Mouse (Mus musculus) lung, postnatal 36 days (tissue): ENCODE measurements at regions not wholly inside any gene's neighbourhood (a gene's known extent, or its start where the extent isn't known, plus 50 kb on each side); places are given as distances from the start of the nearest gene placed in this dataset.
"Not testable (repeated sequence)": the region's sequence is repeated elsewhere in the genome, so short reads cannot be mapped to it uniquely, and the experiment has no call there.

Experiments used
- DNase-seq: peaks from one replicate; pipeline ENCODE4 v3.0.0; 2022; ENCODE audit warnings: mixed read lengths

DNA sequence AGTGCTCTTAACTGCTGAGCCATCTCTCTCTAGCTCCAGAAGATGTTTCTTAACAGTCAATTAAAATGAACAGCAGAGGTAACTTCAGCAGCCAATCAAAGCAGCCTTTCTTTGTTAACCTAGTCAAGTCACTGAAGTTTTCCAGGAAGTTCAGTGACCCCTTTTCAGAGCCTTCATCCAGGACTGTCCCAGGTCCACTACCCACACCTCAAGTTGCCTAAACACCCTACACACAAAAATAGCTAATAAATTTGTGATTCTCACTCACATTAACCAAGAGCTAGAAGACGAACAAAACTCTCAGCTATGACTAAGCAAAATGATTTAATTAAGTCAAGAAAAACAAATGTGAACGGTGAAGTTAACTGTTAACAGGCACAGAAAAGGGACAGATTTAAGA, 214.0 kb upstream of the Smim15 start:
- no peak for DNase-seq

DNA sequence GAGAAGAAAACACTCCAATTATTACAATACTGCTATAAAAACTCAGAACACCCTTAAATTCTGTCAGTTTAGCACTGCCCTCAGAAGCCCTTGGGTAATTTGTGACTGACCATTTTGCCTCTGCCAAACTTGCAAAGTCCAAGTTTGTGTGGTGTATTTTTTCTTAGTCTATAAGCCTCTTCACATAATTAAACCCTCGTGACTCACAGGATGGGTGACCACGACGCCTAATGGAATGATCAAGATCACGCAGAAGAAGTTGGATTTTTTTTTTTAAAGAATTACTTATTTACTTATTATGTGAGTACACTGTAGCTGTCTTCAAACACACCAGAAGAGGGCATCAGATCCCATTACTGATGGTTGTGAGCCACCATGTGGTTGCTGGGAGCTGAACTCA, 214.4 kb upstream of the Smim15 start:
- no peak for DNase-seq

DNA sequence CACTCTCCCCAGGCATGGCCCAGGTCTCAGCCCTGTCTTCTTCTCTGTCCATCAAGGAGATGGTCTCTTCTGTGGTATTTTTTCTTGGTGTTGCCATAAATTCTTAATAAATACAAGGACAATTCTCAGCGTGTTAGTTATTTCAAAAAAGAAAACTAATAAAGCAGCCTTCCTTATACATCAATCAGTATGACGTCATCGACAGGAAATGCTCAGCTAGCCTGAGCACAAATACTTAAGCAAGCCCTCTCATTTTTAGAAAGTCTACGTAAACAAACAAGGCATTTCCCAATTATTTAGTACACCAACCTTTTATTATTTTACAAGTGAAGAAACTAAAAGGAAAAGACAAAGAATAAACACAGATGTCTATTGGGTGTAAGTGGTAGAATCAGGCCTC, 218.6 kb upstream of the Smim15 start:
- DNase-seq, result no peak

- DNase-seq, result no peak
Measured at GRCm38 (mm10) chr13:107823342-107823741, 220.9 kb upstream of the Smim15 start.

DNA sequence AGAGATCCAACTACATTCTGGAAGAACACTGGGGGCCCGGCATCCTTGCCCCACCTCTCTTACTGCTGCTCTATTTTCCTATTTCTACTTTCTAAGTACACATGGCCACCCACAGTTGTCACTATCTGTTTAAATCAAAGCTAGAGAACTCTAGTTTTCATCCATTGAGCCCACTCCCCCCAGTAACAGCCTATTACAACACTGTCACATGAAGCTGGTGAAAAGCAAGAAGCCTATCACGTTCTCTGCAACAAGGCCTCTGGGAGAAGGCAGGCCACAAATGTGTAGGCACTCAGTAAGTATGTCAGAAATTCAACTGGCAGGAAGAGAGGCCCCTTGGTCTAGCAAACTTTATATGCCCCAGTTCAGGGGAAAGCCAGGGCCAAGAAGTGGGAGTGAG, 222.0 kb upstream of the Smim15 start:
- no peak for DNase-seq

DNA sequence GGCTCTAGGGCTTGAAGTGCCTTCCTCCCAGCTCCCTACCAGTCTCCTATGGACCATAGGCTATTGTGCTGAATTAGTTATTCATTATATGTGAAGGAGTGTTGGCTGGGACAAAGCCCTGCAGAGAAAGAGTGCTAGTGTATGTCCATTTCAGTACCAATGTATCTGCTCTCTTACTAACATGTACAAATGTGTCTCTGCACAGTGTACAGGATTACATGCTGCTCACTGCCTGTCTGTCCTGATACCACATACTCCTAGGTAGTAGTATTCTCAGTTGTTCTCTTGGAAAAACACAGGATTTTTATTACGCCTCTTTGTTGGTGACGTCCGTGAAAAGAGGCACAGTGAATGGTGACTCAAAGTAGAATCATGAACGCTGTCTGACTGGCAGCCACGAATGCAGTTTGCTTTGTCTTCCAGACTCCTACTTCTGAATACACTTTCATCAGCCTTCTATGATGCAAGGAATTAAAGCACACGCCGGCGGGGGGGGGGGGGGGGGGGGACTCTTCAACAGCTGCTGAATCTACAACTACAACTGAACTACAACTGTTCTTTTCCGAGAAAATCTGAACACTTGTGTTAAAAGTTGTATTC, 230.6 kb upstream of the Smim15 start:
- no peak for DNase-seq

- no peak for DNase-seq
Measured at GRCm38 (mm10) chr13:107812014-107812413, 232.2 kb upstream of the Smim15 start.

DNA sequence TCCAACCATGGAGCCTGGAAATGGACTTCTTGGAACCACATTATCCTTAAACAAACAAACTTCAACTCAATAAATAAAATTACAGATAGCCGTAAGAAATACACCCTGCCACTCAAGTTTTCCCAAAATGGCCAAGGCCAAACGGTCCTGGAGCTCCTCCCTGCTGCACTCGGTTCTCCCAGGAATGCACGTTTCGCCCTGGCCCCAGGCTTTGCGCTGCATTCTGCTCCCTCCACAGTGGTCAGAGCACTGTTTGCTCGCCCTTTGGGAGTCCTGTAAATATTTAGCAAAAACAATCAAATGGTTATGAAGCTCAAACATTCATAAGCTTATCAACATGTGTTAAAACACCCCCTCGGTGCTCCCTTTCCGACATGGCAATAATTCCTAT, 233.4 kb upstream of the Smim15 start:
- DNase-seq, result no peak

DNA sequence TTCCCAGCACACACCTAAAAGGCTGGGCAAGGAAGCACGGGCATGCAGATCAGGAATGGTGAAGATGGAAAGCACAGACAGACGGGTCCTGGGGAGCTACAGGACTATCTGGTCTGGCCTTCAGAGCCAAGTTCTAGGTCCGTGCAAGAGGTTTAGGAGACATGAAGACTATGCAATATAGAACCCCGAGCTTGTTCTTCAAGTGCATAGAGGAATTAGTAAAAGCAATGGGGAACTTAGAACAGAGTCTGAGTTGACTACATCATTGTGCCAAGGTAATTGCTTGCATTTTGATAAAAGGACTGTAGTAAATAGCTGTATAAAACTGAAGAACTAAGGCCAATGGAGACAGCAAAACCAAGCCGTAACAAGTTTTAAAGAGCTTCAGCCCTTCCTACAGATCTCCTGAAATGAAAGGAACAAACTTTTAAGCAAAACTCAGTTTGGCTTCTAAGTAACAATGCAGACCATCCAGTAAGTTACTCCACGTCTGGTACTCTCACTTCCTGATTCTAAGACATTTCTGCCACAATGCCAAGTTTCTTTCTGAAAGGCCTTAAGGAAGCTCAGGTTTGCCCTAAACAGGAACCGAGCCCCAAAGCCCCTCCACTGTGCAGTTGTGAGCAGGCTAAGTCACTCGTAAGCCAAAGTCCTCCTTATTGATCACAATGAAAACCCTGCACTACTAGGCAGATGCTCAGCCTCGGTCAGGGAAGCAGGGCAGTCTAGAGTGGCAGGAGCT, 234.0 kb upstream of the Smim15 start:
- DNase-seq, result peak; percentile 40

DNA sequence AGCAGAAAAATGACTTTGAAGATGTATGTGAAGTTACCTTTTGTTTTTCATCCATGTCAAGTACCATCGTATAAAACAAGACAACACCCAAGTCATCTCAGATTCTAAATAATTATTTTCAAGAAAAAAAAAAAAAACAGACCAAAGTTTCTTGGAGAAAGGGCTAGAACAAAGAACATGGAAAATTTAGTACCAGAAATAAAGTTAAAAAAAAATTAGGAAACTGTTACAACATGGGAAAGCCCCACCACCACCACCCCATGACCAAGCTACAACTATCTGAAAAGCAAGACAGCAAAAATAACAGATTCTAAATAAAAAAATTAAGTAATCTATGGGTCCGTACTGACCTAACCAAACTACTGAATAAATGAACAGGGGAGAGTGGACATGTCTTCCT, 235.3 kb upstream of the Smim15 start:
- DNase-seq, result no peak

DNA sequence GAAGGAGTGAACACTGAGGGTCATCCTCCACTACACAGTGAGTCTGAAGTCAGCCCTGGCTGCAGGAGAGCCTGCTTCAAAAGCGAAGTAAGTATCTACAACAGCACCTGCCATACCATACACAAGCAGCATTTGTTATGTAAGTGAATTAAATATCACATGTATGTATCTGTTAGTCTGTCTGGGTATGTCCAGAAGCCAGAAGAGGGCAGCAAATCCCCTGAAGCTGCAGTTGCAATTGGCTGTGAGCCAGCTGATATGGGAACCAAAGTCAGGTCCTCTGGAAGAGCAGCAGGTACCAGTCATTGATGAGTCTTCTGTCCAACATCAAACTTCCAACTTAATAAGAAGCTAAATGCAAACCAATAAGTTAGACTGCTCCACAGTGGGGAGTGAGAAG, 239.8 kb upstream of the Smim15 start:
- peak; percentile 43 for DNase-seq

- DNase-seq, result no peak
Measured at GRCm38 (mm10) chr13:107799199-107799945, 244.9 kb upstream of the Smim15 start.

DNA sequence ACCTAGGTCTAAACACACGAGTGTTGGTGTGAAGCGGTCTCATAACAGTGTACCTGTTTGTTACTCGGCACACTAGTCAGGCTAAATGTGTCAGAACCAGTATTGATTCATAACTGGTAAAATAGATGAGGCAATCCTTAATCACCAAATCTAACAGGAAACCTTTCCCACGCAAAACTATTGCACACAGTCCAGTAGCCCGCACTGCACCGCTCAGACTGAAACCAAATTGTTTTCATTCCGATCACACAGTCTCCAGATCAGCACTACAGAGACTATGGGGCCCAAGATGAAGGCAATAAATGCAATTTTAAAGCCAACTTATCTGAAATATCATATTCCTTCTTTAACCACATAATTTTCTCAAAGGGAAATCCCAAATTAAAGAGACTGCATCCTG, 246.1 kb upstream of the Smim15 start:
- no peak for DNase-seq

GRCm38 (mm10) chr13:107795516-107795915, 248.7 kb upstream of the Smim15 start:
- DNase-seq, result no peak

GRCm38 (mm10) chr13:107791770-107792169, 252.5 kb upstream of the Smim15 start:
- DNase-seq, result no peak

DNA sequence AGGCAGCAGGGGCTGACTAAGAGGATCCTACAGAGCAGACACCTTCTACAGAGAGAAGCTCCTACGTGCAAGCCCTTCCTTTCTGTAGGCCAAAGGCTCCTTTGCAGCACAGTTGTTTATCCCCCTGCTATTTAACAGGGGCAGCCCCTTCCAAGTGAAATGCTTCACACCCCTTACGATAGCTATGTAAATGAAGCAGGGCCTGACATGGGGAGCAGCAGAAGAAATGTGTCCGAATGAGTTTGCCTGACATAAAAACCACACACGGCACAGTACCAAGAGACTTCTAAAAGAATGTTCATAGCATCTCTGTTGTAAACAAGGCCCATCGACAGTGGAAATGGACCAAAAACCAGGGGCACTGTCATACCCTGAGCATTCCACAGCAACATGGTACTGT, 259.3 kb upstream of the Smim15 start:
- DNase-seq, result no peak

- DNase-seq, result no peak
Measured at GRCm38 (mm10) chr13:107781741-107782140, 262.5 kb upstream of the Smim15 start.

- DNase-seq, result no peak
Measured at GRCm38 (mm10) chr13:107781221-107781620, 263.0 kb upstream of the Smim15 start.

DNA sequence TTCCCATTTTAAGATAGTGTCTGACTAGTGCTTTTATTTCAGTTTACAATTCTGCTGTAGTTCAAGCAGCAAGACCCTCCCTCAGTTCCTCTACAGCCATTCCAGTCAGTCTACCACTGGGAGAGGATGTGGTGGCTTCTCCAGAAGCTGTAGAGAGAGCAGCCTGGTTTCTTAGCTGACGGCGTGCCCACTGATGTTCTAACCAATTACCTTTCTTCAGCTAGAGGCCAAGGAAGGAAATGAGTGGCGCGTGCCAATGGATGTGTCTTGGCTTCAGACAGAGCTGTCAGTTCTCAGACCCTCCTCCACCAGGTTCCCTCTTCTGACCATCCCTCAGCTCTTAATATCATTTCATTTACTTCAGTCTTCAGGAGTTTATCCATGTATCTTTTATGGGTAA, 264.7 kb upstream of the Smim15 start:
- no peak for DNase-seq

DNA sequence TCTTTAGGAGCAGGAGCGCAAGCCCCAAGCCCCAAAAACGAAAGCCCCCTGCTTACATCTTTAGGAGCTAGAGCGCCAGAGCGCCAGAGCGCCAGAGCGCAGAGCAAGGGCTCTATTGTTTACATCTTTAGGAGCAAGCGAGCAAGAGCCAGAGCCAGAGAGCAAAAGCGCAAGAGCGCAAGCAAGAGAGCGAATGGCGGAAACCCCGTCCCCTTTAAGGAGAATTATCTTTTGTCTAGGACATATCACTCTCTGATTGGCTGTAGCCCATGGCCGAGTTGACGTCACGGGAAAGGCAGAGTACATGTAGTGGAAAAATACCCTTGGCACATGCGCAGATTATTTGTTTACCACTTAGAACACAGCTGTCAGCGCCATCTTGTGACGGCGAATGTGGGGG, 269.7 kb upstream of the Smim15 start:
- DNase-seq, result not testable (repeated sequence)

DNA sequence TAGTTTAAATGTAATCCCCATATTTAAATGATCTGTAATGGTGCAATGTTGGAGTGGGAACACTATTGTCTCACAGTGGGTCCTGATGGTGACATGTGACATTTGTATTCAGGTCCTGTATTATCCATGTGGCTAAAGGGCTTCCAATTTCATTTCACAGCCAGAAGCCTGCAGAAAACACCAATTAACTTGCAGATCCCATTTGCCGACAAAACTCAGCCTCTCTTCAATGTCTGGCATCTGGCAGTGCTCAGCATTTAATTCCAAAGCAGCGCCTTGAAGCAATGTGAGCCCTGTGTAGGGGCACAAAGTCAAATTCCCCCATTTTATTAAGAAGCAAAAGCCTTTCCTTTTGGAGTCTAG, 277.0 kb upstream of the Smim15 start:
- no peak for DNase-seq

GRCm38 (mm10) chr13:107766397-107767261, 277.6 kb upstream of the Smim15 start:
- no peak for DNase-seq

GRCm38 (mm10) chr13:107763911-107764310, 280.3 kb upstream of the Smim15 start:
- DNase-seq, result no peak
